Mouse (Mus musculus) forebrain, embryonic 15.5 days (tissue): ENCODE data around the gene Olfr191. TPM values are rescaled to one million over a fixed set of nuclear protein-coding genes. Genes with fewer than 3 reads are reported as not detected.
"Not testable (repeated sequence)": the region's sequence is repeated elsewhere in the genome, so short reads cannot be mapped to it uniquely, and the experiment has no call there.

Experiments used
- ATAC-seq: fragments of 200-750 bp; cut with Nextera tagmentation; replicated peaks from 2 replicates; pipeline ENCODE4 v1.8.0; 2017; ENCODE audit warnings: mild to moderate bottlenecking, moderate TSS enrichment, moderate library complexity
- H3K27ac ChIP-seq: fragments of 300-500 bp; sonication (generic); replicated peaks from 2 replicates; pipeline ENCODE4 v1.5.1; 2015; ENCODE audit warnings: mild to moderate bottlenecking, inconsistent platforms
- H3K27me3 ChIP-seq: fragments of 300-500 bp; sonication (generic); 2 replicates; pipeline ENCODE4 v1.6.1; 2015; ENCODE audit warnings: inconsistent platforms
- H3K36me3 ChIP-seq: fragments of 300-500 bp; sonication (generic); 2 replicates; pipeline ENCODE4 v1.6.1; 2015; ENCODE audit warnings: mild to moderate bottlenecking, inconsistent platforms
- H3K4me1 ChIP-seq: fragments of 300-500 bp; sonication (generic); 2 replicates; pipeline ENCODE4 v1.6.1; 2015; ENCODE audit warnings: inconsistent platforms
- H3K4me2 ChIP-seq: fragments of 300-500 bp; sonication (generic); replicated peaks from 2 replicates; pipeline ENCODE4 v1.6.1; 2015; ENCODE audit warnings: mild to moderate bottlenecking, inconsistent platforms
- H3K4me3 ChIP-seq: fragments of 300-500 bp; sonication (generic); 2 replicates; pipeline ENCODE4 v1.5.1; 2015; ENCODE audit warnings: mild to moderate bottlenecking, inconsistent platforms
- H3K9ac ChIP-seq: fragments of 300-500 bp; sonication (generic); replicated peaks from 2 replicates; pipeline ENCODE4 v1.6.1; 2015; ENCODE audit warnings: mild to moderate bottlenecking, inconsistent platforms
- H3K9me3 ChIP-seq: fragments of 300-500 bp; sonication (generic); 2 replicates; pipeline ENCODE4 v1.6.1; 2016; ENCODE audit warnings: inconsistent platforms
- WGBS: fragments of 180-500 bp; shearing (Covaris S2); methylation state at CpG from one replicate; pipeline ENCODE4 v1.1.7; 2015; ENCODE audit warnings: mixed read lengths; 5-methylcytosine and 5-hydroxymethylcytosine counted together
- polyA plus RNA-seq: library from polyadenylated mRNA; unstranded; fragments of >200 nt; fragmentation: Nextera tagmentation; extraction: Ambion mirVana; gene quantifications from 2 replicates; pipeline ENCODE4 v1.2.1, GENCODE M21; 2015

The Olfr191 gene
- polyA plus RNA-seq: not detected in 2 replicates

GRCm38 (mm10) chr16:59089722-59090121 is at the start of gene Olfr191:
Gene Olfr191, minus strand, starts transcription at chr16:59089822.
- not testable (repeated sequence) for H3K9me3 ChIP-seq, H3K9ac ChIP-seq, H3K4me3 ChIP-seq, H3K27ac ChIP-seq, H3K4me1 ChIP-seq, ATAC-seq, H3K4me2 ChIP-seq, H3K36me3 ChIP-seq, H3K27me3 ChIP-seq
- WGBS: 56% methylated on average over 1 of the region's 1 CpGs

- no peak for ATAC-seq
These were observed 41.1 kb upstream of the Olfr191 start for GRCm38 (mm10) chr16:59130740-59131139.

GRCm38 (mm10) chr16:59120969-59121368 is 31.3 kb upstream of the Olfr191 start, which contains the start of gene Olfr194:
Gene Olfr194, minus strand, starts transcription at chr16:59121069.
- Histone ChIP-seq H3K27me3 (no peaks in the 10 kb centered on the region), H3K27ac (no peak within 1 kb of the TSS), H3K4me2 (no peak within 1 kb of the TSS), H3K9me3 (no peaks in the 10 kb centered on the region), H3K9ac (no peak within 1 kb of the TSS), H3K4me3 (no peak within 1 kb of the TSS), H3K4me1 (no peaks in the 10 kb centered on the region), H3K36me3 (no peaks in the 10 kb centered on the region)
- no peak for ATAC-seq

More at GRCm38 (mm10) chr16:59130740-59131139, 41.1 kb upstream of the Olfr191 start:
- Histone ChIP-seq H3K36me3 (no peaks in the 10 kb centered on the region), H3K27me3 (no peaks in the 10 kb centered on the region), H3K9ac (no peak overlapping the region), H3K4me2 (no peak overlapping the region), H3K4me3 (no peak overlapping the region), H3K27ac (no peak overlapping the region), H3K9me3 (no peaks in the 10 kb centered on the region), H3K4me1 (no peaks in the 10 kb centered on the region)
- WGBS: 87% methylated on average over 1 of the region's 1 CpGs

GRCm38 (mm10) chr16:59111781-59112180 is 22.2 kb upstream of the Olfr191 start, which contains the start of gene Olfr193:
Gene Olfr193, minus strand, starts transcription at chr16:59111881.
- no peak within 1 kb of the TSS for H3K4me2 ChIP-seq
- H3K27ac ChIP-seq: no peak within 1 kb of the TSS
- no peaks in the 10 kb centered on the region for H3K9me3 ChIP-seq
- no peaks in the 10 kb centered on the region for H3K36me3 ChIP-seq
- no peak for ATAC-seq
- no peaks in the 10 kb centered on the region for H3K4me1 ChIP-seq
- no peak within 1 kb of the TSS for H3K4me3 ChIP-seq
- no peak within 1 kb of the TSS for H3K9ac ChIP-seq
- no peaks in the 10 kb centered on the region for H3K27me3 ChIP-seq
- 80% methylated on average over 1 of the region's 1 CpGs for WGBS

- H3K36me3 ChIP-seq, H3K4me1 ChIP-seq, H3K4me2 ChIP-seq, H3K4me3 ChIP-seq, H3K27ac ChIP-seq, H3K27me3 ChIP-seq, H3K9me3 ChIP-seq, H3K9ac ChIP-seq, ATAC-seq: not testable (repeated sequence)
- 67% methylated on average over 5 of the region's 5 CpGs for WGBS
These were observed 18.9 kb upstream of the Olfr191 start for GRCm38 (mm10) chr16:59108522-59108921.

GRCm38 (mm10) chr16:59105312-59105711 is 15.7 kb upstream of the Olfr191 start:
- Histone ChIP-seq H3K4me1 (no peaks in the 10 kb centered on the region), H3K9ac (no peak overlapping the region), H3K9me3 (no peaks in the 10 kb centered on the region), H3K27me3 (no peaks in the 10 kb centered on the region), H3K4me3 (no peak overlapping the region), H3K36me3 (no peaks in the 10 kb centered on the region), H3K27ac (no peak overlapping the region), H3K4me2 (no peak overlapping the region)
- no peak for ATAC-seq
- WGBS: 86% methylated on average over 2 of the region's 2 CpGs

- 89% methylated on average over 2 of the region's 2 CpGs for WGBS
- not testable (repeated sequence) for ATAC-seq, H3K9me3 ChIP-seq
These were observed 8.5 kb downstream of the Olfr191 start for GRCm38 (mm10) chr16:59081113-59081512.

GRCm38 (mm10) chr16:59077905-59078304 is 11.7 kb downstream of the Olfr191 start, which contains the start of gene Olfr190:
Gene Olfr190, minus strand, starts transcription at chr16:59078005.
- H3K9ac ChIP-seq: no peak within 1 kb of the TSS
- 88% methylated on average over 5 of the region's 5 CpGs for WGBS
- no peaks in the 10 kb centered on the region for H3K4me1 ChIP-seq
- no peak within 1 kb of the TSS for H3K4me3 ChIP-seq
- H3K27me3 ChIP-seq: no peaks in the 10 kb centered on the region
- H3K36me3 ChIP-seq: no peaks in the 10 kb centered on the region
- no peak for ATAC-seq
- no peak within 1 kb of the TSS for H3K27ac ChIP-seq
- no peaks in the 10 kb centered on the region for H3K9me3 ChIP-seq
- H3K4me2 ChIP-seq: no peak within 1 kb of the TSS

More at GRCm38 (mm10) chr16:59081113-59081512, 8.5 kb downstream of the Olfr191 start:
- not testable (repeated sequence) for H3K4me2 ChIP-seq, H3K36me3 ChIP-seq, H3K27ac ChIP-seq, H3K9ac ChIP-seq, H3K4me1 ChIP-seq, H3K27me3 ChIP-seq, H3K4me3 ChIP-seq

GRCm38 (mm10) chr16:59073520-59073919 is 16.1 kb downstream of the Olfr191 start:
- H3K27me3 ChIP-seq: no peaks in the 10 kb centered on the region
- H3K4me3 ChIP-seq: no peak overlapping the region
- no peaks in the 10 kb centered on the region for H3K4me1 ChIP-seq
- ATAC-seq: no peak
- H3K27ac ChIP-seq: no peak overlapping the region
- 96% methylated on average over 1 of the region's 1 CpGs for whole genome bisulfite sequencing
- H3K9ac ChIP-seq: no peak overlapping the region
- no peak overlapping the region for H3K4me2 ChIP-seq
- no peaks in the 10 kb centered on the region for H3K9me3 ChIP-seq
- H3K36me3 ChIP-seq: no peaks in the 10 kb centered on the region

- Histone ChIP-seq H3K27me3 (no peaks in the 10 kb centered on the region), H3K4me3 (no peak overlapping the region), H3K9ac (no peak overlapping the region), H3K9me3 (no peaks in the 10 kb centered on the region), H3K4me2 (no peak overlapping the region), H3K27ac (no peak overlapping the region), H3K4me1 (no peaks in the 10 kb centered on the region), H3K36me3 (no peaks in the 10 kb centered on the region)
- no peak for ATAC-seq
These were observed 17.9 kb downstream of the Olfr191 start for GRCm38 (mm10) chr16:59071755-59072154.

GRCm38 (mm10) chr16:59062411-59062810 is 27.2 kb downstream of the Olfr191 start:
- H3K4me3 ChIP-seq, H3K9me3 ChIP-seq, H3K27me3 ChIP-seq, H3K9ac ChIP-seq, ATAC-seq, H3K27ac ChIP-seq, H3K36me3 ChIP-seq, H3K4me1 ChIP-seq, H3K4me2 ChIP-seq: not testable (repeated sequence)
- WGBS: 69% methylated on average over 3 of the region's 3 CpGs

GRCm38 (mm10) chr16:59049286-59049685 is 40.3 kb downstream of the Olfr191 start:
- not testable (repeated sequence) for H3K4me3 ChIP-seq, H3K36me3 ChIP-seq, H3K27me3 ChIP-seq, H3K4me1 ChIP-seq, H3K9ac ChIP-seq, H3K27ac ChIP-seq, ATAC-seq, H3K4me2 ChIP-seq, H3K9me3 ChIP-seq
- WGBS: 98% methylated on average over 2 of the region's 2 CpGs

- Histone ChIP-seq H3K9me3 (no peaks in the 10 kb centered on the region), H3K9ac (no peak overlapping the region), H3K36me3 (no peaks in the 10 kb centered on the region), H3K4me3 (no peak overlapping the region), H3K27me3 (no peaks in the 10 kb centered on the region), H3K27ac (no peak overlapping the region), H3K4me1 (no peaks in the 10 kb centered on the region), H3K4me2 (no peak overlapping the region)
- no peak for ATAC-seq
- 87% methylated on average over 1 of the region's 1 CpGs for WGBS
These were observed 40.8 kb downstream of the Olfr191 start for GRCm38 (mm10) chr16:59048860-59049259.
